Mouse (Mus musculus): ENCODE data around the gene Ovca2. TPM values are rescaled to one million over a fixed set of nuclear protein-coding genes. Genes with fewer than 3 reads are reported as not detected.
A peak's percentile ranks its signal among the peaks of the same experiment; 100 is the strongest.

Gene Ovca2
- polyA plus RNA-seq, 1 experiment: 19.5 TPM

DNA sequence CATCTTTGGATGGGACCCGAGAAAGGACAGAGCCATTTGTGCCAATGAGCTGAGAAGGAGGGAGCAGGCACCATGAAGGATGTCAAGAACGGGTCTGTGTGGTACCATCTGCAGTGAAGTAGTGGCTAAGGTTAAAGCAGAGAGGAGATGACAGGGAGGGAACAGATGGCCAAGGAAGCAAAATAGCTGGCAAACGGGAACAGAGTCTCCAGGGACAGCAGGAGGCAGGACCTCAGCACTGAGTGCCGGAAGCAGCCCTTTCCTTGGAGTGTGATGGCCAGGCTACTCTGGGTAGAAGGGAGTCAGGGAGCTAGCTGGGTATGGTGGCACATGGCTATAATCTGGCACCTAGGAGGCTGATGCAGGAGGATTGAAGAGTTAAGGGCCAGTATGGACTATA, 20.2 kb upstream of the Ovca2 start:
- H3K4me1 ChIP-seq (ENCODE audit: control insufficient read depth, insufficient read depth, low read length): peaks cover 8% of the 10 kb centered on the region
- H3K27ac ChIP-seq (ENCODE audit: insufficient read depth, low read length): no peak overlapping the region
- no peak overlapping the region for H3K4me3 ChIP-seq (ENCODE audit: insufficient read depth, low read length)
- TF ChIP-seq CTCF (IDR thresholded peaks at IDR 0.05; ENCODE audit: extremely low read depth, insufficient read depth, low read length) (no peak), POLR2A (IDR thresholded peaks at IDR 0.05; ENCODE audit: extremely low read depth, insufficient read depth, low read length) (no peak)

- H3K27ac ChIP-seq (ENCODE audit: insufficient read depth, low read length): no peak overlapping the region
- TF ChIP-seq CTCF (IDR thresholded peaks at IDR 0.05; ENCODE audit: extremely low read depth, insufficient read depth, low read length) (no peak), POLR2A (IDR thresholded peaks at IDR 0.05; ENCODE audit: extremely low read depth, insufficient read depth, low read length) (no peak)
- H3K4me1 ChIP-seq (ENCODE audit: control insufficient read depth, insufficient read depth, low read length): peaks cover 8% of the 10 kb centered on the region
- no peak overlapping the region for H3K4me3 ChIP-seq (ENCODE audit: insufficient read depth, low read length)
These were observed 19.3 kb upstream of the Ovca2 start for GRCm38 (mm10) chr11:75197956-75198355.

DNA sequence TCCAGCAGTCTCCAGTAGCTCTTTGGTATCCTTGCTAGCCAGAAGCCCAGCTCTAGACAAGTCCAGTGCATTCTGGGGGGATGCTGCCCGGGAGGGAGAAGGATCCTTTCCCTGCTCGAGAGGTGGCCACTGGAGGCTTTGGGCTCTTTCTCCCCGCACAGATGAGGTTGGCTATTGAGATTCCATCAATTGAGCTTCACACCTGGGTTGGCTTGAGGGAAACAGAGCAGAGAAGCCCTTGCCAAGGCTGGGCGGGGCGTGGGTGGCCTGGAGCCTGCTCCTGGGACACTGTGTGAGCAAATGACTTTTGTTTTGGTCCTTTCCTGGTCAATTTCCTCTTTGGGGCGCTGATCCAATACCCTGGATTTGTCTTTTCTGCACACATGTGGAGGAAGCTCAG, 17.5 kb upstream of the Ovca2 start:
- Histone ChIP-seq H3K4me3 (ENCODE audit: insufficient read depth, low read length) (peak overlapping the region; percentile 74), H3K27ac (ENCODE audit: insufficient read depth, low read length) (no peak overlapping the region; the same call in 1 of the 2 replicates), H3K4me1 (ENCODE audit: control insufficient read depth, insufficient read depth, low read length) (peaks cover 7% of the 10 kb centered on the region)
- TF ChIP-seq CTCF (IDR thresholded peaks at IDR 0.05; ENCODE audit: extremely low read depth, insufficient read depth, low read length) (no peak), POLR2A (IDR thresholded peaks at IDR 0.05; ENCODE audit: extremely low read depth, insufficient read depth, low read length) (no peak)

DNA sequence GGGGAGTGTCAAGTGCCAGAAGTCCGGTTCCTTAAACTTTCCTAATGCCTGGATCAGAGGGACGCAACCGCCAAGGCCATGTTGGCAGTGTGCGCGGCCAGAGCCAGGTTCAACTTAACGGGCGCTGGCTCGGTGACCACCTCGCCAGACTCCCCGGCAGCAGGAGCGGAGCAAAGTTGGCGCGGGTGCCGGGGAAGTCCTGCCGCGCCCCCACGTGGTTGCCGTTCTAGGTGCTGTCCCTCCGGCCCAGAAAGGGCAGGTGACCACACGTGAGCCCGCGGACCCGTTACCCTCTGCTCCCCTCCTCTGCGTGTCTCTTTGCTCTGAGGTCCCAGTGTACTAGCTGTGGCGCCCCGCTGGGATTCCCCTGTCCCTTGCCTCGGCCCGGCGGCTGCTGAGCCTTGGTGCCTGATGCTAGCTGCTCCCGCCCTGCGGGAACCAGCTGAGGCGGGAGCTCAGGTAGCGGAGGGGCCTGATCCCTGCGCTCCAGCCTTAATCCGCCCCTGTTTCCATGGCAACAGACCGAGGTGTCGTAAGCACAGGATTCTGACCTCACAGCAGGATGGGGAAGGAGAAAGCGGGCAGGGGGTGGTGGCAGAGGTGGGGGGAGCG, 16.3 kb upstream of the Ovca2 start:
- H3K4me3 ChIP-seq (ENCODE audit: insufficient read depth, low read length): peak overlapping the region; percentile 74
- peak overlapping the region; percentile 72; the same call in 1 of the 2 replicates for H3K27ac ChIP-seq (ENCODE audit: insufficient read depth, low read length)
- peaks cover 7% of the 10 kb centered on the region for H3K4me1 ChIP-seq (ENCODE audit: control insufficient read depth, insufficient read depth, low read length)
- TF ChIP-seq POLR2A (IDR thresholded peaks at IDR 0.05; ENCODE audit: extremely low read depth, insufficient read depth, low read length): no peak
- no peak for TF ChIP-seq CTCF (IDR thresholded peaks at IDR 0.05; ENCODE audit: extremely low read depth, insufficient read depth, low read length)

DNA sequence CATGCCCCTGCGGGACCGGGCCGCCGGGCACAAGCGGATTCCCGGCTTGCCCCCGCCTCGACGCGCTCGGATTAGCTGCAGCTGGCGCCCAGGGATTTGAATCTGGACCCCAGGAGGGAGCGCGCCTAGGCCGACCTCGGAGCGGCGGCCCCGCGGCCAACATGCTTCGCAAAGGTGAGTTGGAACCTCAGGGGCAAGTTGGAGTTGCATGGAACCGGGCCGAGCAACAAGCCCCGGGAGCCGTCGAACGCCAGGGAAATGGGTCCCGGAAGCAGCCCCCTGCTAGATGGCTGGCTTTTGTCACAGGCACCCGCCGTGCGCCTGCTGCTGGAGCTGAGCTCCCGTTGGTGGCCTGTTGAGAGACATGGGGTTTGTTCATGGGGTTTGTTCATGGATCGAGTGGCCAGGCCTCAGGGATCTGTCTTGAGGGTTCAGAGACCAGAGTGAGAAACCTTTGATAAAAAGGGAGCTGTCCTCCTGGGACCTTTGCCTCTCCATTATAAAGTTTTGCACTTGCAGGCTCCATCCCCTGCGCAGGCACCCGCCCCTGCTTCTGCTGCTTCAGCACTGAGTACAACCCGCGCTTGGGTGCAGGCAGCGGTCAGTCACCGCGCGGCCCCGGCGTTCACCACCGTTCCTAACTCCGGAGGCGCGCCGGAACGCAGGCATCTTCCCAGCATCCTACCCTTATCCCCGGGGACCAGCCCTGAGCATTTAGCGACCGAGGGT, 15.7 kb upstream of the Ovca2 start:
- no peak for TF ChIP-seq CTCF (IDR thresholded peaks at IDR 0.05; ENCODE audit: extremely low read depth, insufficient read depth, low read length)
- TF ChIP-seq POLR2A (IDR thresholded peaks at IDR 0.05; ENCODE audit: extremely low read depth, insufficient read depth, low read length): no peak
- H3K4me1 ChIP-seq (ENCODE audit: control insufficient read depth, insufficient read depth, low read length): peaks cover 4% of the 10 kb centered on the region; the same call in 1 of the 2 replicates
- H3K4me3 ChIP-seq (ENCODE audit: insufficient read depth, low read length): peak overlapping the region; percentile 74
- peak overlapping the region; percentile 72; the same call in 1 of the 2 replicates for H3K27ac ChIP-seq (ENCODE audit: insufficient read depth, low read length)

- peak within 1 kb of the TSS; percentile 72; the same call in 1 of the 2 replicates for H3K27ac ChIP-seq (ENCODE audit: insufficient read depth, low read length)
- TF ChIP-seq CTCF (IDR thresholded peaks at IDR 0.05; ENCODE audit: extremely low read depth, insufficient read depth, low read length) (no peak), POLR2A (IDR thresholded peaks at IDR 0.05; ENCODE audit: extremely low read depth, insufficient read depth, low read length) (peak; percentile 38)
- H3K4me1 ChIP-seq (ENCODE audit: control insufficient read depth, insufficient read depth, low read length): peaks cover 2% of the 10 kb centered on the region; the same call in 1 of the 2 replicates
- H3K4me3 ChIP-seq (ENCODE audit: insufficient read depth, low read length): peak within 1 kb of the TSS; percentile 74
These were observed 14.8 kb upstream of the Ovca2 start, which contains the start of gene Rtn4rl1 for GRCm38 (mm10) chr11:75193256-75194071. Gene Rtn4rl1 (plus strand): TSS chr11:75193783.

DNA sequence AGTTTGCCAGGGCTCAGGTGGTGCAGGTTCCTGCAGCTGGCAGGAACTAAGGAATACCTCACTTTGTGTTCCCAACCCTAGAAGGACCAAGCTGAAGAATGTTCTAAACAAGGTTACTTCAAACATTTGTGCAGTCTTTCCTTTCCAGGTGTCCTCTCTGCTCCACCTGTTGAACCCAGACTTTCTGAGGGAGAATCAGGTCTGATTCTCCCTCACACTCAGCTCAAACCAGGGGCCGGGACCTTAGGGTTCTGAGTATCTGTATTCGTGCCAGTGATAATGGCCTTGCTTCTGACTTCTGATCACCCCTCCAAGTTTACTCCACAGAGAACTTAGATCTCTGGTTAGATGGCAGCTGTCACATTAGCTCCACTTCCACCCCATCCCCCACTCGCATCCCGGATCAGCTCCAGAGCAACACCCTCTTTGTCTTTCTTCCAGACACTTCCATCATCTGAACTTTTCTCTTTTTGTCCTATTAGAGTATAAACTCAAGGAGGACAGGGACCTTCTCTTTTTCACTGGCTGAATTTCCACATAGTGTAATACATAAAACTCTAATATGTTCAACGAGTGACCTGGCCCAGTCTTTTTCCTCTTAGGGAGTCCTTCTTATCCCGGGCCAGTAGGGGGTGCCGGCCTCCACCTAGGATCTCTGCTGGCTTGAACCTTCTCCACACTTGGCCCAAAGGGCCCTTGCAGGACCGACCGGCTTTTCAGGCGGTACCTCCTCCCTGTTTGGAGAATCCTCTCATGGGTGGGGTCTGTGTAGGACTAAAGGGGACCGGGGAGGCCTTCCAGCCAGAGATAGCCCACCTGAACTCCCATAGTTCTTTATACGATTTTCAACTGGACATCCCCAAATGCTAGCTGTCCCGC, 13.9 kb upstream of the Ovca2 start:
- H3K27ac ChIP-seq (ENCODE audit: insufficient read depth, low read length): no peak overlapping the region
- 0 out of 2 replicates have a peak, but pooled peaks cover 2% of the 10 kb centered on the region for H3K4me1 ChIP-seq (ENCODE audit: control insufficient read depth, insufficient read depth, low read length)
- no peak for TF ChIP-seq POLR2A (IDR thresholded peaks at IDR 0.05; ENCODE audit: extremely low read depth, insufficient read depth, low read length)
- peak; percentile 71 for TF ChIP-seq CTCF (IDR thresholded peaks at IDR 0.05; ENCODE audit: extremely low read depth, insufficient read depth, low read length)
- H3K4me3 ChIP-seq (ENCODE audit: insufficient read depth, low read length): peak overlapping the region; percentile 74; the same call in 1 of the 2 replicates

- H3K4me1 ChIP-seq (ENCODE audit: control insufficient read depth, insufficient read depth, low read length): 0 out of 2 replicates have a peak, but pooled peaks cover 2% of the 10 kb centered on the region
- H3K27ac ChIP-seq (ENCODE audit: insufficient read depth, low read length): no peak overlapping the region
- no peak overlapping the region for H3K4me3 ChIP-seq (ENCODE audit: insufficient read depth, low read length)
- TF ChIP-seq CTCF (IDR thresholded peaks at IDR 0.05; ENCODE audit: extremely low read depth, insufficient read depth, low read length): no peak
- TF ChIP-seq POLR2A (IDR thresholded peaks at IDR 0.05; ENCODE audit: extremely low read depth, insufficient read depth, low read length): no peak
These were observed 13.2 kb upstream of the Ovca2 start for GRCm38 (mm10) chr11:75191841-75192240.
